Mouse (Mus musculus): ENCODE measurements around the gene Kif5c.

GRCm38 (mm10) chr2:49572111-49572642 lies 46.9 kb upstream of the Kif5c start:
- TF ChIP-seq CTCF (IDR thresholded peaks at IDR 0.05; ENCODE audit: control insufficient read depth, insufficient read depth, insufficient replicate concordance, low read depth, low read length) = no peak
- no peak for TF ChIP-seq POLR2A (IDR thresholded peaks at IDR 0.05; ENCODE audit: control insufficient read depth, low read depth, low read length)

All from testis, adult 2 months (tissue).